Mouse (Mus musculus) cerebellum, postnatal 10 days (tissue): ENCODE data around the gene Tmem184a.

Experiments
- DNase-seq, 2 experiments: peaks; one replicate each; pipeline ENCODE4 v3.0.0; 2021; ENCODE audit warnings: mixed read lengths in 2 of 2

The Tmem184a gene

DNA sequence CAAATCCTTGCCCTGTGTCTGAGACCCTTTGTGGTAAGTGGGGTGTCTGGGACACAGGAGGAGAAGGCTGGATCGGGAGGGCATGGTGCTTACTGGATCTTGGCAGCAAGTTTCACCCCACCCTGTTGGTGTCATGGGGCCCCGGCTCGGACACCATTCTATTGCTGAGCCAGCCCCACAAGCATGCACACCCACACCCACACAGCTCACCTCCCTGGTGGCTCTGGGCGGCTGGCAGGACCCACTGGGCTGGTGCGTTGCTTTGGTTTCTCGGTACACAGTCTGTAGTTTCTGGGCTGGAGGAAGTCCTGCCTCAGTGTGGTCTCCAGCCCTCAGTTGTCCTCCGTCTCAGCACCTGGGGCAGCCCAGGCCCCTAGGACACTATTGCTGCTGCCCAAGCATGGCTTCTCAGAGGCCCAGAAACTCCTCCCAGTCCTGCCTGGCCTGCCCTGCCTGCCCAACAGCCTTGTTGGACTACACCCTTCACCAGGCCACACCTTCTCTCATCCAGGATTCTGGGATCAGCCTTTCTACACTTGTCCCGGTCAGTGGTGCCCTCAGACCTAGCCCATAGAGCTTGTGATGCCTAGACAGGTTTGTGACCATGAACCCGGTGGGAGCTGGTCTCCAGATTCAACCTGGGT, at the start of gene Tmem184a:
Tmem184a (minus strand) TSS at position 380 of the 644 bp plus-strand sequence.
- DNase-seq, result no peak

DNA sequence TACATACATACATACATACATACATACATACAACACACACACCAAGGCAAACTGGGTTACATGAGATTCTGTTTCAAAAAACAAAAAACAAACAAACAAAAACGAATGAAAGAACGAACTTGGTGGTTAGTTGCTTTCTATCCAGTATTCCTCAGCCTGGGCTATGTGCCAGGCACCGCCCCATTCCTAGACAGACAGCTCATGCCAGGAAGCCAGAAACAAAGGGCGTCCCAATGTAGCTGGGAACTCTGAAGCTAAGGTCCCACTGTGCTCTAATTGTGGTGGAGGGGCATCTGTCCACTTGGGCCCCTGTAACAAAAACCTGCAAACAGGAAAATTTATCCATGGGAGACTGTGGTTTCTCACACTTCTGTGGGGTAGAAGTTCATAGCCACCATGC, 43.0 kb upstream of the Tmem184a start:
- DNase-seq, result peak; percentile 68 to 74

DNA sequence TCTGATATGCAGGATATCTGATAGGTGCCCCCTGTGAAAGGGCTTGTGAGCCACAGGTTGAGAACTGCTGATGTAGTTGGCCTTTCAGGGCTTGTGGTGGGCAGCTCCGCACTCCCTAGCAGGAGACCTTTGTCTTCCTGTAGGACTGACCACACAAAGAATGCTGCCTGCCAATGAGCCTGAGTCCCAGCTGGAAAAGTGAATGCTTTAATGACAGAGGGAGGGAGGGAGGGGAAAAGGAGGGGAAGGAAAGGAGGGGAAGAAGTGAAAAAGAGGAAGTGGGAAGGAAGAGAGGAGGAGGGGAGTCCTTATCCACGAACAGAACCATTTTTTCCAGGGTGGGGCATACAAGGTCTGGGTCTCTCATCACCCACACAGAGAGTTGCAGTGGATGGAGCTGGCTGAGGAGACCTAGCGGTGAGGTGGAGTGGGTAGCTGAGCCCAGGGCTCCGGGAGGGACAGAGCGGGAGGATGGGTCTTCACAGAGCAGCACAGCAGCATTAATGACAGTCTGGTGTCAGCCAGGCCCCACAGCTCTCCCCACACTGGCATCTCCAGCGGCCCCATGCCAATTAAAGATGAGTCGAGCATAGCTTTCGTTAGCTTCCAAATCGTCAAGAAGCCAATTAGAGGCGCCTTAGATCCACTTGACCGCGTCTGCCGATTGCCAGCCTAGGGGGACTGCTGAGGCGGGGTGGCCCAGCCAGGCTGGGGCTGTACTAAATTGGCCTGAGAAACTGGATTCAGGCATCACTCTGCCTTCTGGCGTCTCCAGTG, 40.8 kb upstream of the Tmem184a start:
- peak; percentile 74 to 82 for DNase-seq

DNA sequence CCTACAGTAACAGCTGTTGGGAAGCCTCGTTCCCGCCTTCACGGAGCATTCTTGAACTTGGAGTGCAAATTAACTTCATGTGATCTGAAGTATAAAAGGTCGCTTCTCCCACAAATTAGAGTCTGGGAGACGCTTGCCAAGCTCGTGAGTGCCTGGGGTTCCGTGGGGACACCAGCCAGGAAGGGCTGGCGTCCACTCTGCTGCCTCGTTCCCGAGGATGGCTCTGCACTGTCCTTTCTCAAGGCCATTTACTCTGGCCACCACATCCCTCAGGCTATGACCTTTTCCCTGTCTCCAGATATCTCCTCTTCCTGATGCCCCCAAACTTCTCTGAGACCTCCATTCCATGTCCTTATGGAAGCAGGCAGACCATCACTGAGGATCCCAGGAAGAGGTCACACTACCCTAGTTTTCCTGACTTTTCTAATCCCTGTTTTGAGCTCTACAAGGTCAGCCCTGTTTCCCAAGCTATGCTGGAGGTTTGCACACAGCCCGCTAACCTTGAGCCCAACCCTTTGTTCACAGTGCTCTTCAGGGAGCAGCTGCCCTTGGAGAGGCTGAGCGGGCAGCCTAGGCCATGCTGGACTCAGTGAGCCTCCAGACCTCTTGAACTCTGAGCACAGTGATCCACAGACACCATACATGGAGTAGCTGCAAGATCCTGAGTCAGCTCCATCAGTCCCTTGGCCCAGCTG, 30.1 kb upstream of the Tmem184a start:
- DNase-seq, result peak; percentile 48 to 57

GRCm38 (mm10) chr5:139839142-139839541, 19.4 kb upstream of the Tmem184a start:
- no peak for DNase-seq

- peak; percentile 84 to 90 for DNase-seq
Observed at GRCm38 (mm10) chr5:139838476-139838892, 18.8 kb upstream of the Tmem184a start.

GRCm38 (mm10) chr5:139835706-139836105, 16.0 kb upstream of the Tmem184a start:
- no peak for DNase-seq

DNA sequence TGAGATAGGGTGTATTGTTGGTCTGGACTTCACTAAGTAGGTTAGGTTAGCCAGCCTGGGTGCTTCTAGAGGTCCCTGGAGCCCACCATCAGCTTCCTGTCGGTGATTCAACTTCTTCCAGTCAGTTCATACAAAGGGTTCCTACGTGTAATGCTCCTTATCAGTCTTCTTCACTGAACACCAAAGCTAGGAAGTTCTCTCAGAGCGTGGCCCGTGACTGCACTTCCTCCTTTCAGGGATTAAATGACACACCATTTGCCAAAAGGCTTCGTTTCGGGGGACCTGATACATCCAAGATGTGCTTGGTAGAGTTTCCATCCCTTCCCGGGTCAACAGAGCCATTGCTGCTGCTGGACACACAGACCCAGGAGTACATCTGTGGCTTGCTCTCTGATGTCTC, 12.4 kb upstream of the Tmem184a start:
- DNase-seq, result no peak

DNA sequence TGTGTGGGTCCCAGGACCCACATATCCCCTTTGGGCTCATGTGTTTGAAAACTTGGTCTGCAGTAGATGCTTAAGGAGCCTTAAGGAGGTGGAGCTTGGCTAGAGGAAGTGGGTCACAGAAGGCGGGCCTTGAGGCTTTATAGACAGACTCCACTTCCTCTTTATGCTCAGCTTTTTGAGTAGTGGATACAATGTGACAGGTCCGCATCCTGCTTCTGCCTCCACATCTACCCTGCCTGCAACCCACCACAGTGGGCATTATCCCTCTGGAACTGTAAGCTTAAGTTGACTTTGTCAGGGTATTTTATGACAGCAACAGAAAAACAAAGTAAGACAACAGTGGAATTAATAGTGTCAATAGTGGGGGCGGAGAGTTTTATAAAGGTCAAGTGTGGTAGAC, 11.0 kb upstream of the Tmem184a start:
- no peak for DNase-seq

GRCm38 (mm10) chr5:139829384-139829783, 9.7 kb upstream of the Tmem184a start:
- no peak for DNase-seq

GRCm38 (mm10) chr5:139827593-139827992, 7.9 kb upstream of the Tmem184a start:
- peak in 1 of 2 experiments; percentile 44 for DNase-seq

- DNase-seq, result peak; percentile 91 to 93
Observed at GRCm38 (mm10) chr5:139826357-139827055, 6.8 kb upstream of the Tmem184a start, which contains the start of the genes Gm26938 and Psmg3. TSS of gene Gm26938 (minus strand) at chr5:139826407. TSS of gene Psmg3 (minus strand) at chr5:139826885.

DNA sequence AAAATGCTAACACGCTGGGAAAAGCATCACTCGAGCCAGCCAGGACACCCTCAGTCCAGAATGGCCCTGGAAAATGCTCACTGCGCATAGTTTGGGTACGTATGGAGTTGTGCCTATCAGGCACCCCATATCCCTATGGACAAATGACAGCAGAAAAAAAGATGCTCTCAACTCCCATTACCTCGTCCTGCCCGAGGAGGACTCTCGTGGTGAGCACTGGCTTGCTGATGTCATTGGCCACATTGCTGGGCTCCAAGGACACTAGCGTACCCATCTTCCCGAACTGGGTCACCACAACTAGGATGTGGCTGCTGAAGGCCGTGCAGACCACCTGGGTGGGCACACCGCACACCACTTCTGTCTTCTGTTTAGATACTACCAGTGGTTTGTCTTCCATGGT, 6.2 kb upstream of the Tmem184a start:
- no peak for DNase-seq

DNA sequence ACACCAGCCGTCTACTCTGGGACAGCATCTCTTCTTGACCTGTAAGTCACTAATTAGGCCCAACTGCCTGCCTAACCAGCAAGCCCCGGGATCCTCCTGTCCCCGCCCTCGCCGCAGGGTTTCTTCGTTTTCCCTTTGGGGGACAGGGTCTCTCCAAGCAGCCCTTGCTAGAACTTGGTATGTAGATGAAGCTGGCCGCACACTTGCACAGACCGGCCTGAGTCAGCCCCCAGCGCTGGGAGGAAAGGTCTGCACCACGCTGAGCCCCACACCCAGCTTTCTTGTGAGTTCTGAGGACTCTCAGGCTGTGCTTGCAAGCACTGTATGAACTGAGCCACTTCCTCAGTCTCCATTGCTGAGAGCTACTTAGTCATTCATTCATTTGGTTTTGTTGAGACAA, 4.8 kb upstream of the Tmem184a start:
- DNase-seq, result no peak

- no peak for DNase-seq
Observed at GRCm38 (mm10) chr5:139821466-139822459, 2.0 kb upstream of the Tmem184a start.

GRCm38 (mm10) chr5:139818801-139819200, 916 bp downstream of the Tmem184a start:
- DNase-seq, result peak; percentile 52 to 53

DNA sequence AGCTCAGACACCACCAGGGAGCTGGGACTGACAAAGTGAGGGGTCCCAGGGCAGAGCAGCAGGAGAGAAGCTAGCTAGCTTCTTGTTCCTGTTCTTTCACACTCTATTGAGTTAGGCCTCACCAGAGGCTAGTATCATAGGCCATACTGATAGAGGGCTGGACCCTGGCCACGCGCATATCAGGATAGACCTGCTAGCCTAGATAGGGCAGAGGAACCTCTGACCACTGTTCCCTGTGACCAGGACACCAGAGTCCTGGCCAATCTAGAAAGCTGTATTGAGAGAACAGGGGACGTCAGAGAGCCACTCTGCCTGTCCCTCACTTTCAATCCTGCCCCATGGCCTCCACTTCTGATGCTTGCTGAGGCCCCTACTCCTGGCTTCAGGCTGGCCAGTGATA, 1.7 kb downstream of the Tmem184a start:
- no peak for DNase-seq

DNA sequence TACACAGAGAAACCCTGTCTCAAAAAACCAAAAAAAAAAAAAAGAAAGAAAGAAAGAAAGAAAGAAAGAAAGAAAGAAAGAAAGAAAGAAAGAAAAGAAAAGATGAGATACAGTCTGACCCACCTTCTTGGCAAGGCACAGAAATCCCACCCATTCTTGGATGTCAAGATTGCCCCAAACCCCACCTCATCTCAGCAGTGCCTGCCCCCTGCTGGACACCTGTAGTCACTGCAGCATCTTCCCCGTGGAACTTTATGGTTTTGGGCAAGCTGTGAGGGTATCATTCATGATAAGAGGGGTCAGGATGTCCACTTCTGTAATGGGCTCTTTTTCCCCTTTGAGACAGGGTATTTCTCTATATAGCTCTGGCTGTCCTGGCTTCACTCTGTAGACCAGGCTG, 2.4 kb downstream of the Tmem184a start:
- DNase-seq, result no peak

GRCm38 (mm10) chr5:139816445-139816844, 3.3 kb downstream of the Tmem184a start:
- no peak for DNase-seq

DNA sequence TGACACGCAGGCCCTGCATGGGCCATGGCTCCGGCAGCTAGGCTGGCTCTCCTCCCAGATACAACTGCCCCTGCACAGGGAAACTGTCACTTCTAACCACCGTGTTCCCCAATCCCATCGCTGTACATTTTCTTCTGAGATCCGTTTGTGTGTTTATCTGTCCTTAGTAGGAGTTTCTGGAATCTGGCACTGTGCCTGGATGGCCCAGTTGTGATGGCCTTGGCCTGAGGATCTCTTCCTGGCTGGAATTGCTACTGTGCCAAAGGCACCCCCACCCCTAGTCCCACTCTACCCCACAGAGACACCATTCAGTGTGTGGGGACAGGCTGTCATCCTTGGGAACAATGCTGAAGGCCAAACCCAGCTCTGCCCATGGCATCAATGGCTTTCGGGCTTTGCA, 3.8 kb downstream of the Tmem184a start:
- DNase-seq, result peak in 1 of 2 experiments; percentile 39

- no peak for DNase-seq
Observed at GRCm38 (mm10) chr5:139813963-139814381, 5.7 kb downstream of the Tmem184a start.

- DNase-seq, result peak in 1 of 2 experiments; percentile 39
Observed at GRCm38 (mm10) chr5:139813126-139813490, 6.6 kb downstream of the Tmem184a start.
